Mouse (Mus musculus) adrenal gland, adult 10 weeks (tissue): Measurements from ENCODE around the gene Wdr64. TPM values are rescaled to one million over a fixed set of nuclear protein-coding genes. Genes with fewer than 3 reads are reported as not detected.

ENCODE experiments used
- polyA plus RNA-seq: library from polyadenylated mRNA; stranded (reverse); fragments of 350-450 nt; fragmentation: Illumina TruSeq; extraction: RNeasy Lipid Tissue Mini Kit (QIAGEN cat#74804); gene quantifications from one replicate; pipeline ENCODE4 v1.2.3, GENCODE M21; 2014; ENCODE audit warnings: low read depth, low replicate concordance

Gene Wdr64
- not detected for polyA plus RNA-seq

GRCm38 (mm10) chr1:175698293-175698692 lies at the start of gene Wdr64:
TSS of gene Wdr64 (plus strand) at chr1:175698593.

DNA sequence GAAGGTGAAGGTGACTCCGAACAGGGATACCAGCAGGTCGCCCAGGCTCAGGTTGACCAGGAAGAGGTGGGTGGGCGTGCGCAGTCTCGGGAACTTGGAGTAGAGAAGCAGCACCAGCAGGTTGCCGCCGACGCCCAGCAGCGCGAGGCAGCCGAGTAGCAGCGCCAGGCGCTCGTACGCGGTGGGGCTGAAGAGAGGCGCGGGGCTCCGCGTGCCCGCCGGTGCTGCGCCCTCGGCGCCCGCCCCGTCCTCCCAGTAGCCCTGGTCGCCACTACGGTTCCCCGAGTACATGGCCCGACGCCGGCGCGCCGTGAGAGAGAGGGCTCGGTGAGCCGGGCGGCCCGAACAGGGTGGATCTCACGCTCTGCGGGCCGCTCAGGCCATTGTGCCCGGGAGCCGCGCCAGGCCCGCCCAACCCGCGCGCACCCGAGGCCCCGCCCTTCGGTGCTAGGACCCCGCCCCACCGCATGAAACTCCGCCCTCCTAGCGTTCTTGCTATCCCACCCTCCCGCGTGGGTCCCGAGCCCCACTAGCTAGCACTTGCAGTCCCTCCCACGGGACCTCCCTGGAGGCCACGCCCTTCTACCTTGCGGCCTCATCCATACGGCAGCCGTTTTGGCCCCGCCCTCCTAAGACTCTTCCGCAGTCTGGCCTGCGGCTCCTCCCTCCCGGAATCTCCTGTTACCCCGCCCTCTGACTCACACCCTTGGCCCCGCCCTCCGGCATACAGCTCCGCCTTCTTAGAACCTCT lies 6.0 kb upstream of the Wdr64 start, which contains the start of the genes Opn3 and Chml:
Gene Opn3, minus strand, starts transcription at position 531 of the 751 bp plus-strand sequence.
Gene Chml, minus strand, starts transcription at position 656 of the 751 bp plus-strand sequence.

Other genes with a start within 250 kb of the Wdr64 start
- 22.8 TPM for gene Rgs7, start 206.1 kb upstream of the Wdr64 start, polyA plus RNA-seq
- 0.29 TPM for gene Kmo, start 78.2 kb upstream of the Wdr64 start, polyA plus RNA-seq
- 340 TPM for gene Fh1, start 73.0 kb upstream of the Wdr64 start, polyA plus RNA-seq
- 5.4 TPM for gene Opn3, start 5.8 kb upstream of the Wdr64 start, polyA plus RNA-seq
- 22.2 TPM for gene Chml, start 5.7 kb upstream of the Wdr64 start, polyA plus RNA-seq
- 0.99 TPM for gene Exo1, start 182.0 kb downstream of the Wdr64 start, polyA plus RNA-seq
- not detected for gene Gm38100, start 221.7 kb downstream of the Wdr64 start, polyA plus RNA-seq